In genomic region chr12:73207008-73207407, GRCm38 (mm10) we compare ENCODE assay signal across 14 mouse cellular contexts.
A peak's percentile ranks its signal among the peaks of the same experiment; 100 is the strongest.
DNase-seq lines count a peak whose midpoint lies in the region; ATAC-seq and TF ChIP-seq lines count a peak whose summit lies in the region.
"Had no signal": no experiment of that assay in that cellular context is flagged by ENCODE, and none has a peak within 500 bp of the region (broad histone marks: within the 10 kb centered on the region; RNA-seq: fewer than 3 reads in every experiment).

No protein-coding gene starts in this region.

- no peak for ATAC-seq in kidney, embryonic 16.5 days (ENCODE audit: low FRiP score, low TSS enrichment)
- ATAC-seq in megakaryocyte progenitor cell, adult 5-6 weeks (replicated peaks; ENCODE audit: poor library complexity): peak; percentile 60; the same call in 1 of the 2 replicates
- ATAC-seq: forebrain, embryonic 13.5 days; midbrain, embryonic 13.5 days had no signal

- dilution Hi-C loops in CH12.LX (cut with MboI; ENCODE audit: extremely low pct_ligation_motif_present, extremely low pct_unique_long_range_greater_than_20kb, low sequenced_read_pairs): no loop called here

- no peak for TF ChIP-seq POLR2A in CH12.LX (IDR thresholded peaks at IDR 0.05; ENCODE audit: low read depth, low read length)

- peaks cover 9% of the 10 kb centered on the region for H3K4me1 ChIP-seq in kidney, embryonic 16.5 days (ENCODE audit: insufficient read depth, low read length)
- H3K4me1 ChIP-seq in CH12.LX (ENCODE audit: control insufficient read depth in 1 of 2, insufficient read depth in 2 of 2): peaks cover 4 to 83% of the 10 kb centered on the region in 2 experiments
- H3K4me1 ChIP-seq: midbrain, embryonic 13.5 days had no signal

- H3K9me3 ChIP-seq in kidney, embryonic 16.5 days (ENCODE audit: low read length): no peaks in the 10 kb centered on the region
- no peaks in the 10 kb centered on the region for H3K9me3 ChIP-seq in CH12.LX (replicated peaks; ENCODE audit: low read length)
- H3K9me3 ChIP-seq: forebrain, embryonic 13.5 days; midbrain, embryonic 13.5 days had no signal

- no peak for TF ChIP-seq CTCF in gastrocnemius, adult 2 months (IDR thresholded peaks at IDR 0.05)
- TF ChIP-seq CTCF in CH12.LX (conservative IDR thresholded peaks at IDR 0.05 in 1 of 2, IDR thresholded peaks at IDR 0.05 in 1 of 2; ENCODE audit: low read depth in 2 of 2, low read length in 2 of 2): no peak

- H3K27ac ChIP-seq in gastrocnemius, adult 2 months: peak overlapping the region; percentile 90
- H3K27ac ChIP-seq in kidney, embryonic 16.5 days (ENCODE audit: low read length): peak overlapping the region; percentile 35; the same call in 1 of the 2 replicates
- peak overlapping the region; percentile 88 for H3K27ac ChIP-seq in CH12.LX (ENCODE audit: insufficient read depth, low read depth)
- H3K27ac ChIP-seq: forebrain, embryonic 13.5 days; hindbrain, embryonic 14.5 days; midbrain, embryonic 13.5 days had no signal

- WGBS in kidney, embryonic 16.5 days: 87% methylated on average over 4 of the region's 4 CpGs

- H3K9ac ChIP-seq in kidney, embryonic 16.5 days (replicated peaks; ENCODE audit: low read length): no peak overlapping the region
- H3K9ac ChIP-seq in CH12.LX (ENCODE audit: insufficient read depth, low read depth): peak overlapping the region; percentile 51
- H3K9ac ChIP-seq: forebrain, embryonic 13.5 days; hindbrain, embryonic 14.5 days; midbrain, embryonic 13.5 days had no signal

- DNase-seq in gastrocnemius, adult 2 months: peak; percentile 60
- DNase-seq in gastrocnemius, postnatal 10 days: no peak
- no peak for DNase-seq in kidney, postnatal 25 days
- DNase-seq in CH12.LX (ENCODE audit: extremely low read depth): no peak
- no peak for DNase-seq in cerebellum, adult 18-20 months
- no peak for DNase-seq in urinary bladder, postnatal 10 days (ENCODE audit: low spot score)
- DNase-seq: cerebellum, adult 11-12 months; liver; right cerebral cortex, adult 18-20 months had no signal

- in situ Hi-C loops in CH12.LX (cut with MboI; ENCODE audit: low pct_ligation_motif_present, low pct_unique_long_range_greater_than_20kb, low sequenced_read_pairs): no loop called here

- H3K27me3 ChIP-seq in kidney, embryonic 16.5 days (ENCODE audit: insufficient read depth, low read length): no peaks in the 10 kb centered on the region
- H3K27me3 ChIP-seq in CH12.LX (replicated peaks): no peaks in the 10 kb centered on the region
- H3K27me3 ChIP-seq: forebrain, embryonic 13.5 days; midbrain, embryonic 13.5 days had no signal

- no peak overlapping the region for H3K4me2 ChIP-seq in kidney, embryonic 16.5 days (replicated peaks; ENCODE audit: low read depth, low read length)
- peak overlapping the region; percentile 69 for H3K4me2 ChIP-seq in CH12.LX (ENCODE audit: insufficient read depth, low read depth, poor library complexity, severe bottlenecking)
- H3K4me2 ChIP-seq: forebrain, embryonic 13.5 days; hindbrain, embryonic 14.5 days; midbrain, embryonic 13.5 days had no signal

- no peak for TF ChIP-seq RAD21 in CH12.LX (IDR thresholded peaks at IDR 0.05; ENCODE audit: low read depth, low read length)

- H3K79me2 ChIP-seq in CH12.LX (replicated peaks; ENCODE audit: control insufficient read depth, extremely low read depth, insufficient read depth, poor library complexity, severe bottlenecking): no peaks in the 10 kb centered on the region; the same call in 1 of the 2 replicates

- H3K36me3 ChIP-seq in kidney, embryonic 16.5 days (ENCODE audit: insufficient read depth, low read length): no peaks in the 10 kb centered on the region
- H3K36me3 ChIP-seq in CH12.LX (replicated peaks in 1 of 2; ENCODE audit: control insufficient read depth in 1 of 2, insufficient read depth in 1 of 2, low read length in 1 of 2): peaks cover 0 to 1% of the 10 kb centered on the region in 2 experiments
- H3K36me3 ChIP-seq: midbrain, embryonic 13.5 days had no signal

- TF ChIP-seq EP300 in CH12.LX (IDR thresholded peaks at IDR 0.05; ENCODE audit: low read length): no peak

- peak overlapping the region; percentile 6 for H3K4me3 ChIP-seq in gastrocnemius, adult 2 months
- H3K4me3 ChIP-seq in kidney, embryonic 16.5 days (ENCODE audit: low read length): no peak overlapping the region
- no peak overlapping the region for H3K4me3 ChIP-seq in CH12.LX (replicated peaks in 1 of 3; ENCODE audit: low read depth in 2 of 3, low read length in 2 of 3, poor library complexity in 1 of 3)
- H3K4me3 ChIP-seq: forebrain, embryonic 13.5 days; midbrain, embryonic 13.5 days had no signal

- intact Hi-C loops in gastrocnemius, adult 2 months (cut with DNase I): loop anchor here (5.0 kb wide), 4 partner anchors 35 to 200 kb away; partner anchors contain the start of gene Six4

TF ChIP-seq in CH12.LX, 34 proteins besides CTCF, POLR2A, EP300 and RAD21:
- TF ChIP-seq ELF1 (IDR thresholded peaks at IDR 0.05; ENCODE audit: low read depth, low read length) (no peak), TCF12 (IDR thresholded peaks at IDR 0.05; ENCODE audit: low read depth, low read length) (no peak), SMC3 (IDR thresholded peaks at IDR 0.05; ENCODE audit: low read depth, low read length) (no peak), BHLHE40 (IDR thresholded peaks at IDR 0.05; ENCODE audit: low read depth, low read length) (no peak), ETS1 (conservative IDR thresholded peaks at IDR 0.05; ENCODE audit: low read depth, low read length) (no peak), MEF2A (IDR thresholded peaks at IDR 0.05; ENCODE audit: borderline replicate concordance, low read depth, low read length) (no peak), HCFC1 (IDR thresholded peaks at IDR 0.05; ENCODE audit: low read depth, low read length) (no peak), UBTF (IDR thresholded peaks at IDR 0.05; ENCODE audit: low read depth, low read length) (no peak), ZKSCAN1 (IDR thresholded peaks at IDR 0.05; ENCODE audit: borderline replicate concordance, low read depth, low read length) (no peak), MAZ (IDR thresholded peaks at IDR 0.05; ENCODE audit: low read depth, low read length) (no peak), E2F4 (IDR thresholded peaks at IDR 0.05; ENCODE audit: insufficient replicate concordance, low read depth, low read length) (no peak), JUN (IDR thresholded peaks at IDR 0.05; ENCODE audit: insufficient read depth, low read depth, low read length) (no peak), CHD1 (IDR thresholded peaks at IDR 0.05; ENCODE audit: low read depth, low read length) (no peak), IRF4 (IDR thresholded peaks at IDR 0.05; ENCODE audit: low read depth, low read length) (no peak), GABPA (IDR thresholded peaks at IDR 0.05; ENCODE audit: insufficient replicate concordance, low read depth, low read length) (no peak), NELFE (IDR thresholded peaks at IDR 0.05; ENCODE audit: low read depth, low read length) (no peak), PAX5 (IDR thresholded peaks at IDR 0.05; ENCODE audit: low read length) (no peak), CHD2 (IDR thresholded peaks at IDR 0.05; ENCODE audit: low read length) (no peak)

Comparison
In these comparisons a context has a peak if more than half of its experiments do, and no peak if none do; other contexts are left out.
1. H3K27ac ChIP-seq: peak in every context shown above with its lines; median percentile 90 in gastrocnemius, adult 2 months; 88 in CH12.LX; 35 in kidney, embryonic 16.5 days.